Mouse (Mus musculus) kidney, postnatal 0 days (tissue): ENCODE data around the gene Wdr17. TPM values are rescaled to one million over a fixed set of nuclear protein-coding genes. Genes with fewer than 3 reads are reported as not detected.

ENCODE experiments used
- ATAC-seq: fragments of 200-750 bp; cut with Nextera tagmentation; replicated peaks from 2 replicates; pipeline ENCODE4 v1.8.0; 2017; ENCODE audit warnings: low read depth, moderate number of reproducible peaks, moderate TSS enrichment, moderate library complexity; ENCODE audit not compliant: low FRiP score
- DNase-seq: peaks from one replicate; pipeline ENCODE4 v3.0.0-alpha.2; 2016; ENCODE audit warnings: low spot score
- H3K27ac ChIP-seq: fragments of 300-500 bp; sonication (generic); 2 replicates; pipeline ENCODE4 v1.5.1; 2014; ENCODE audit warnings: mild to moderate bottlenecking
- H3K27me3 ChIP-seq: fragments of 300-500 bp; sonication (generic); 2 replicates; pipeline ENCODE4 v1.6.1; 2014; ENCODE audit warnings: low read length, mixed read lengths; ENCODE audit not compliant: insufficient read depth
- H3K36me3 ChIP-seq: fragments of 300-500 bp; sonication (generic); 2 replicates; pipeline ENCODE4 v1.6.1; 2014; ENCODE audit warnings: low read length, mixed read lengths; ENCODE audit not compliant: insufficient read depth
- H3K4me1 ChIP-seq: fragments of 300-500 bp; sonication (generic); replicated peaks from 2 replicates; pipeline ENCODE4 v1.6.1; 2014; ENCODE audit warnings: antibody characterized with exemption, low read length, mixed read lengths; ENCODE audit not compliant: insufficient read depth
- H3K4me2 ChIP-seq: fragments of 300-500 bp; sonication (generic); 2 replicates; pipeline ENCODE4 v1.6.1; 2014; ENCODE audit warnings: mild to moderate bottlenecking, low read length, moderate library complexity, mixed read lengths
- H3K4me3 ChIP-seq: fragments of 300-500 bp; sonication (generic); replicated peaks from 2 replicates; pipeline ENCODE4 v1.5.1; 2014; ENCODE audit warnings: low read depth, low read length
- H3K9ac ChIP-seq: fragments of 300-500 bp; sonication (generic); 2 replicates; pipeline ENCODE4 v1.6.1; 2014; ENCODE audit warnings: low read depth, low read length
- H3K9me3 ChIP-seq: fragments of 300-500 bp; sonication (generic); replicated peaks from 2 replicates; pipeline ENCODE4 v1.6.1; 2016; ENCODE audit warnings: low read length, inconsistent platforms, mixed read lengths
- CTCF ChIP-seq: IDR thresholded peaks from 2 replicates; pipeline ENCODE4 v1.5.1; 2016; ENCODE audit warnings: antibody characterized with exemption, low read depth, mild to moderate bottlenecking, moderate library complexity
- WGBS: fragments of 180-500 bp; shearing (Covaris S2); extraction: QIAGEN DNeasy Blood & Tissue Kit; methylation state at CpG from one replicate; pipeline ENCODE4 v1.1.7; 2014; 5-methylcytosine and 5-hydroxymethylcytosine counted together
- polyA plus RNA-seq: library from polyadenylated mRNA; unstranded; fragments of >200 nt; fragmentation: Nextera tagmentation; extraction: Ambion mirVana; gene quantifications from 2 replicates; pipeline ENCODE4 v1.2.1, GENCODE M21; 2015

Wdr17 gene
- polyA plus RNA-seq, 1 experiment from 2014 or later, result 0.97 TPM

DNA sequence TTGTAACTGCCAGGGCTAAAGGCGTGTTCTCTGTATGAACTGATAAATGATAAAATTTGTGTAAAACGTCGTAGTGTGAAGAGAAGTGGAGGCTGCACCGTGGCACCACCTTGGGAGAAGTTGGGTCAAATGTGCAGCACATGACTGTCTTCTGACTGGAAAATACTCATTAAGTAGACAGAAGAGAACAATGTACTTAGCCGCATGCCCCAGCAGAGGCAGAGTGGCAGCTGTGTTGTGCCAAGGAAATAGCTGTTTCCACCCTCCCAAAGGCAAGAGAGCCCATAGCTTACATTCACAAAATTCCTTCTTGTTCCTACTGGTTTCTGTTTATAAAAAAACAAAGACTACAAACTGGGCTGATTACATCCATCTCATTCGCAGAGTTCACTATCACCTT is 78.8 kb downstream of the Wdr17 start:
- Histone ChIP-seq H3K9ac (no peak overlapping the region), H3K9me3 (no peaks in the 10 kb centered on the region), H3K4me3 (no peak overlapping the region), H3K4me1 (no peaks in the 10 kb centered on the region), H3K27me3 (no peaks in the 10 kb centered on the region), H3K36me3 (no peaks in the 10 kb centered on the region), H3K27ac (no peak overlapping the region), H3K4me2 (no peak overlapping the region)
- 66% methylated on average over 6 of the region's 6 CpGs for whole genome bisulfite sequencing
- ATAC-seq, result no peak
- DNase-seq, result peak; percentile 14
- no peak for TF ChIP-seq CTCF

DNA sequence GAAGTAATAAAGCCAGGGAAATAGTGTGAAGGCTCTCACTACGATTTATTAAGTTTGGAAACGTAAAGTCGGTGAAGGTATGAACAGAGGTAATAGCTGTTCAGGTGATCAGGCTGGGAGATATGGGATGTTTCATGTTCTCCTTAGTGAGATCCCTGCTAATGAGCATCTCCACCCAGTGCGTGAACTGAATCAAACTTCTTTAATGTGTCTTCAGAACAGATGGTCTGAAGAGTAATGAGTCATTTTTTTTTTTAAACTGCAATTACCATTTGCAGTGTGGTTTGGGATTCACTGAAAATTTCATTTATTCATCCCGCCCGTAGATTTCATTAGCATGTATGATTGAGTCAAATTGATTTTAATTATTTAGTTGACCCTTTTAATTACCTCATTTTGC is 80.8 kb downstream of the Wdr17 start:
- WGBS, result 90% methylated on average over 6 of the region's 6 CpGs
- H3K27ac ChIP-seq, result no peak overlapping the region
- no peaks in the 10 kb centered on the region for H3K4me1 ChIP-seq
- no peak overlapping the region for H3K4me2 ChIP-seq
- H3K9ac ChIP-seq, result no peak overlapping the region
- TF ChIP-seq CTCF, result no peak
- no peaks in the 10 kb centered on the region for H3K27me3 ChIP-seq
- H3K4me3 ChIP-seq, result no peak overlapping the region
- ATAC-seq, result no peak
- no peak for DNase-seq
- no peaks in the 10 kb centered on the region for H3K36me3 ChIP-seq
- H3K9me3 ChIP-seq, result no peaks in the 10 kb centered on the region

DNA sequence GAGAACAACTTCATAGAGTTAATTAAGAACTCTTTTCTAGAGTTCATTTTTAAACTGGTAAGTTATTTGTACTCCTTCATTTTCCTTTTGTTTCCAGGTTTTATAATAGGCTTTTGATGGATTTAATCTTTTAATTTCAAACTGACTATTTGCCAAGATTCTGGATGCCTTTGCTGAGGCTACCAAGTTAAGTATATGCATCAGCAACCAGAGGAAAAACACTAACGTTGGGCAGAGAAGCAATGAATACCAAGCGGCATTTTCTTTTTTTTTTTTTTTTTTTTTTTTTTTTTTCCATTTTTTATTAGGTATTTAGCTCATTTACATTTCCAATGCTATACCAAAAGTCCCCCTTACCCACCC is 94.3 kb downstream of the Wdr17 start:
- DNase-seq, result no peak
- no peaks in the 10 kb centered on the region for H3K27me3 ChIP-seq
- 90% methylated on average over 2 of the region's 2 CpGs for WGBS
- H3K4me2 ChIP-seq, result no peak overlapping the region
- no peaks in the 10 kb centered on the region for H3K36me3 ChIP-seq
- TF ChIP-seq CTCF, result no peak
- no peak for ATAC-seq
- no peaks in the 10 kb centered on the region for H3K4me1 ChIP-seq
- no peak overlapping the region for H3K4me3 ChIP-seq
- H3K27ac ChIP-seq, result no peak overlapping the region
- no peak overlapping the region for H3K9ac ChIP-seq
- H3K9me3 ChIP-seq, result no peaks in the 10 kb centered on the region

DNA sequence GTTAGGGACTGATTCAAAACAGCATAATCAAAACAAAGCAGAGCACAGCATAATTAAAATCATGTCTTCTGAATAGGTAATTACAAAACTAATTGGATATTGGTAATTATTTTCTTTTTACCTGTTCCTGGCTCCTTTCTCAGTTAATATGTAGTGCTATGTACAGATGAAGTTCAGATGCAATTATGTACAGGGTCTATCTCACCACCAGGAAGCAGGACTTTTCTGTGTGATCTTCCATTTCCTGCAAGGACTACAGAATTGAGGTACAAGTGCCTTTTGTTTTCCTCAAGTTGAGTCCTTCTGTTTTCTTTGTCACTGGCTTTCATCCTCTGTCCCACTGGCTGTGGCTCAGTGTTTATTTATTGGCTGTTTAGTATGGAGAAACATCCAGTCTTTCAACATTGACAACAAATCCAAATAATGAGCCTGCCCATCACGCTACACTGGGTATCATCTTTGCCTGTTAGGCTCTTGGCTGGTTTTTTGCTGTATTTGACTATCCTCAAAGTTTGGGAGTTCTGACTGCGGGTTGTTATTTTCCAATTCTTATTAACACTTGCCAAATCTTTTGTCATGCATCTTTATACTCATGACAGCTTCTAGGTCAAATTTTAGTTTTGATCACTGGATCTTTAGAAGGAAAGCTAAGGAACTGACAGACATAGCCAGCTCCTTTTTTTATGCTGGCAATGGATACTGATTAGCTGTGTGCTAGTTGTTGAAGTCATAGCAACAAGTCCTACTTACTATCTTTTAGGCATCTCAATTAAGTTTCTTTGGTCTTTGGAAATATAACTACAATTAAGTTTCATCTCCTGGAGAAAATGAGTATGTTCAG is 94.9 kb downstream of the Wdr17 start:
- Histone ChIP-seq H3K4me2 (no peak overlapping the region), H3K4me3 (no peak overlapping the region), H3K27me3 (no peaks in the 10 kb centered on the region), H3K4me1 (no peaks in the 10 kb centered on the region), H3K27ac (no peak overlapping the region), H3K36me3 (no peaks in the 10 kb centered on the region), H3K9ac (no peak overlapping the region), H3K9me3 (no peaks in the 10 kb centered on the region)
- no peak for DNase-seq
- no peak for ATAC-seq
- 84% methylated on average over 2 of the region's 2 CpGs for WGBS
- no peak for TF ChIP-seq CTCF

DNA sequence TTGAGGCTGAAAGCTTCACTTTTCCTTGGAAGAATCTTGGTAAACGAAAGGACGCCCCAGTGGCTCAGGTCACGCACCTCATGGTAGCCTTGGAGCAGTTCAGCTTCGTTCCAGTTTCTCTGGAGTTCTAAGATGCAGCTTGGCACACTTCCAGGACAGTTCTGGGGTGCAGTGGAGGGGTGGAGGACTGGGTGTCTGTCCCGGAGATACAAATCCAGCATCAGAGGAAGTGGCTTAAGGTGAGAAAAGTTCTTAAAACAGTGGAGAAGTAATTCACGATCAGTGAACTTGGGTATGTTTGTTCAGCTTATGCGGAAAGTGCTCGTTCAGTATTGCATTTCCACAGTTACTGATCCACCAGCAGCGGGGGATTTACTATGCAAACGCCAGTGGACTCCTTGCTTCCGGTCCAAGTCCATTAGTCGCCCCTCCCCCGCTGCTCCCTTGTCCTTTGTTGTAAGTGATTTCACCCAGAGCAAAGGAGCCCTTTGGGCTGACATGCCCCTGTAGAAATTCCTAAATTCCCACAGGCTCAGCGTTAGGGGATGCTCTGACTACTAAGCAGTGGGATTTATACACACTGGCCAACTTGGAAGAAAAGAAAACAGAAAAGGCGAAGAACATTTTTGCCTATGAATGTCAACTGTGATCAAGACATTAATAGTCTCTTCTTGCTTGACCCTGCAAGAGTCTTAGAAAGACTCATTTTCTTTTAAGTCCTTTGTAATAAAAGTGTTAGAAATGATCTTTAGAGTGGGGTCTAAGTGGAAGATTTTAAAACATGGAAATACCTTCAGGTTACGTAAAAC is 106.6 kb downstream of the Wdr17 start:
- H3K27me3 ChIP-seq, result no peaks in the 10 kb centered on the region
- no peak for TF ChIP-seq CTCF
- H3K27ac ChIP-seq, result peak overlapping the region; percentile 51; the same call in 1 of the 2 replicates

DNA sequence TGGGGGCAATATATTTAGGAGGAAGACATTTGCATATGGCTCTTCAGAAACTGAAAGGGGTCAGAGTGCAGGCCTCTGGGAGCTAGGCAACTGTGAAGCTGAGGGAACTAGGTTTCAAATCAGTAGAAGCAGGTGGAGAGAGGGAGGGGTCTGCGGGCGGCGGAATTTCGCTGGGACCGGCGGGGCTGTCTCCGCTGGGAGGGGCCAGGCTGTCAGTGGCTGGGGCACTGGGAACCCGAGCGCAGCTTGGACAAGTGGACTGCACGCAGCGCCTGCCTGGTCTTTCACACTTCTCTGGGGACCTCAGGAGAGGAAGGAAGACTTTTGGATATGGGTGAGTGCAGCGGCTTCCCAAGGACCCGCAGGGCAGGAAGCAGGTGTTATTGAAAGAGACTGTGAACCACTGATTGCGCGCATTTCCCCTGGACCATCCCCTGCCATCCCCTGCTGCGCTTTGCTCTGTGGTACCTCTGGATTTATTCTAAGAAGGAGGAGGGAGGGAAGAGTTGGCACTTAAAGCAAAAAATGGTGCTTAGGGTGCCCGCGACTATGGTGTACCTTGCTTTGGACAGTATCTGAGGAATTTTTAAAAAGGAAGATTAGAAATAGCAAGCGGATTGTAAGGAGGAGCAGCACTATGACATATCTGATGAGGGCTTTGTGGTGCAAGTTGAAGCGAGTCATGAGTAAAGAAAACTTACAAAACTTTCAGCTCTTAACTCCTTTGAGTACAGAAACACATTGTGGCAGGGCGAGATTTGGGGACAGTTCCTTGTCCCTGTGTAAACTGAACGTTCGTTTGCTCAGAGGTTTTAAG is 107.5 kb downstream of the Wdr17 start:
- no peaks in the 10 kb centered on the region for H3K36me3 ChIP-seq
- WGBS, result under 1% methylated on average over 23 of the region's 23 CpGs
- peak overlapping the region; percentile 36 for H3K9ac ChIP-seq
- H3K27me3 ChIP-seq, result no peaks in the 10 kb centered on the region
- no peaks in the 10 kb centered on the region for H3K4me1 ChIP-seq
- no peaks in the 10 kb centered on the region for H3K9me3 ChIP-seq
- no peak for TF ChIP-seq CTCF
- DNase-seq (peak; percentile 28), ATAC-seq (peak; percentile 84)
- H3K4me3 ChIP-seq, result peak overlapping the region; percentile 36
- peak overlapping the region; percentile 51; the same call in 1 of the 2 replicates for H3K27ac ChIP-seq
- peak overlapping the region; percentile 71 for H3K4me2 ChIP-seq

More for the DNA sequence above, 106.6 kb downstream of the Wdr17 start:
- peak overlapping the region; percentile 36 for H3K9ac ChIP-seq
- 10% methylated on average over 16 of the region's 16 CpGs for WGBS
- H3K4me3 ChIP-seq, result peak overlapping the region; percentile 36
- H3K36me3 ChIP-seq, result no peaks in the 10 kb centered on the region
- H3K4me2 ChIP-seq, result peak overlapping the region; percentile 71
- ATAC-seq, result peak; percentile 86
- peak; percentile 74 for DNase-seq
- no peaks in the 10 kb centered on the region for H3K9me3 ChIP-seq
- H3K4me1 ChIP-seq, result no peaks in the 10 kb centered on the region
